Mouse (Mus musculus): ENCODE results near the gene Gm45785. TPM values are rescaled to one million over a fixed set of nuclear protein-coding genes. Genes with fewer than 3 reads are reported as not detected.

The Gm45785 gene
- total and polyA plus RNA-seq, 3 experiments: not detected

DNA sequence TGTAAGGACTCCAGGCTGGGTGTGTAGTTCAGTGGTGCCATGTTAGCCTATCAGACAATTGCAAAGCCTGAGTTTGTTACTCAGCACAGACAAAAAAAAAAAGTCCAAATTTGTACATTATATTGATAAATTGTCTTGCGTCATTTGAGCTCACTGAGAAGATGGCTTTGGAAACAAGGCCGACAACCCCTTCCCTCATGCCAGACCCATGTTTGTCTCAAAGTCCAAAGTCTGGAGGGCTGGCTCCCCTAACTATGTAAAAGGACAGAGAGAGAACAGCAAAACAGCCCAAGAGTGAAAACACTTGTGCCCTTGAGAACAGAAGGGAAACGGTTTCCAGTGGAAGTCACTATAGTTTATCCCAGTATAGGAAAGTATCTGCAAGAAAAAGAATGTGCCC, 24.3 kb upstream of the Gm45785 start:
- H3K9me3 ChIP-seq (replicated peaks; ENCODE audit: insufficient read depth, low read length): no peaks in the 10 kb centered on the region
- H3K27ac ChIP-seq (ENCODE audit: control insufficient read depth, low read depth, low read length): no peak overlapping the region
- H3K4me1 ChIP-seq (ENCODE audit: control insufficient read depth in 1 of 2, insufficient read depth in 2 of 2, low read length in 2 of 2): peaks cover 0 to 14% of the 10 kb centered on the region in 2 experiments; a peak in 3 of 4 replicates
- peaks cover 0 to 18% of the 10 kb centered on the region in 2 experiments; a peak in 2 of 4 replicates for H3K36me3 ChIP-seq (ENCODE audit: control insufficient read depth in 1 of 2, insufficient read depth in 2 of 2, low read length in 2 of 2)
- no peak for DNase-seq (ENCODE audit: low read depth, low spot score)
- TF ChIP-seq MAZ (IDR thresholded peaks at IDR 0.05; ENCODE audit: low read depth, low read length) (no peak), POLR2A (IDR thresholded peaks at IDR 0.05; ENCODE audit: control insufficient read depth in 1 of 2, insufficient read depth in 1 of 2, low read depth in 1 of 2, low read length in 2 of 2, poor library complexity in 1 of 2) (no peak), NRF1 (IDR thresholded peaks at IDR 0.05; ENCODE audit: insufficient read depth, low read depth, low read length, poor library complexity, severe bottlenecking) (no peak), POLR2AphosphoS2 (IDR thresholded peaks at IDR 0.05; ENCODE audit: low read length) (no peak)
- H3K9ac ChIP-seq (ENCODE audit: control insufficient read depth, low read depth, low read length, poor library complexity, severe bottlenecking): no peak overlapping the region
- H3K4me3 ChIP-seq (ENCODE audit: control insufficient read depth in 1 of 2, insufficient read depth in 1 of 2, low read depth in 2 of 2, low read length in 2 of 2): no peak overlapping the region
- no peaks in the 10 kb centered on the region for H3K27me3 ChIP-seq (ENCODE audit: control insufficient read depth in 1 of 2, insufficient read depth in 2 of 2, low read length in 2 of 2)
- H3K79me2 ChIP-seq (ENCODE audit: control insufficient read depth, insufficient read depth, low read length, poor library complexity): peaks cover 15% of the 10 kb centered on the region

DNA sequence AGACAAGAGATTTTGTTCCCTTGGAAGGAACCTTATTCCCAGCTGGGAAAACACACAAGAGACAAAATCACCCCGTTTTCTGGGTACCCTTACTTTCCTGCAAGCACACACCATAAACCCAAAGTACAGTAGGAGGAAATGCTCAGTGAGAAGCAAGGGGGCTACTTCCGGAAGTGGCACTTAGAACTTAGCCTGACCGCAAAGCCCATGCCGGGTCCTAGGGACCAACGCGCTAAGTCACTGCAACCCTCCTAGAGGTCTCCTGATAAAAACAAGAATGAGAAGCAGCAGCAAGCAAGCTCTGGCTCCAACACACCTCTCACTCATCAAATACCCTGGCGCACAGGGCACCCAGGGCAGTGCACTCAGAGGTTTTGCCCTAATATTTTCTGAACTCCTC, 23.2 kb upstream of the Gm45785 start:
- Histone ChIP-seq H3K27me3 (ENCODE audit: control insufficient read depth in 1 of 2, insufficient read depth in 2 of 2, low read length in 2 of 2) (no peaks in the 10 kb centered on the region), H3K27ac (ENCODE audit: control insufficient read depth, low read depth, low read length) (no peak overlapping the region), H3K36me3 (ENCODE audit: control insufficient read depth in 1 of 2, insufficient read depth in 2 of 2, low read length in 2 of 2) (peaks cover 0 to 18% of the 10 kb centered on the region in 2 experiments; a peak in 2 of 4 replicates), H3K4me3 (ENCODE audit: control insufficient read depth in 1 of 2, insufficient read depth in 1 of 2, low read depth in 2 of 2, low read length in 2 of 2) (no peak overlapping the region), H3K9me3 (replicated peaks; ENCODE audit: insufficient read depth, low read length) (no peaks in the 10 kb centered on the region), H3K9ac (ENCODE audit: control insufficient read depth, low read depth, low read length, poor library complexity, severe bottlenecking) (no peak overlapping the region), H3K79me2 (ENCODE audit: control insufficient read depth, insufficient read depth, low read length, poor library complexity) (peaks cover 15% of the 10 kb centered on the region), H3K4me1 (ENCODE audit: control insufficient read depth in 1 of 2, insufficient read depth in 2 of 2, low read length in 2 of 2) (peaks cover 0 to 14% of the 10 kb centered on the region in 2 experiments; a peak in 3 of 4 replicates)
- DNase-seq (ENCODE audit: low read depth, low spot score): no peak
- TF ChIP-seq ZKSCAN1 (IDR thresholded peaks at IDR 0.05; ENCODE audit: low read depth, low read length): no peak
- no peak for TF ChIP-seq ETS1 (IDR thresholded peaks at IDR 0.05; ENCODE audit: low read depth, low read length)
- no peak for TF ChIP-seq HCFC1 (IDR thresholded peaks at IDR 0.05; ENCODE audit: low read depth, low read length)
- no peak for TF ChIP-seq USF1 (IDR thresholded peaks at IDR 0.05; ENCODE audit: low read depth, low read length)
- no peak for TF ChIP-seq MYB (IDR thresholded peaks at IDR 0.05; ENCODE audit: low read depth, low read length)
- TF ChIP-seq SIN3A (IDR thresholded peaks at IDR 0.05; ENCODE audit: low read length): no peak
- TF ChIP-seq MYC (IDR thresholded peaks at IDR 0.05; ENCODE audit: low read depth, low read length): no peak
- no peak for TF ChIP-seq POLR2AphosphoS5 (IDR thresholded peaks at IDR 0.05; ENCODE audit: borderline replicate concordance, low read depth, low read length)
- TF ChIP-seq CHD2 (IDR thresholded peaks at IDR 0.05; ENCODE audit: low read length): no peak
- no peak for TF ChIP-seq ZC3H11A (IDR thresholded peaks at IDR 0.05; ENCODE audit: low read depth, low read length)
- TF ChIP-seq ELF1 (IDR thresholded peaks at IDR 0.05; ENCODE audit: low read depth, low read length): no peak
- no peak for TF ChIP-seq MAX (IDR thresholded peaks at IDR 0.05; ENCODE audit: low read length)
- TF ChIP-seq TCF12 (IDR thresholded peaks at IDR 0.05; ENCODE audit: low read depth, low read length): no peak
- TF ChIP-seq EP300 (IDR thresholded peaks at IDR 0.05; ENCODE audit: low read depth in 1 of 2, low read length in 2 of 2): no peak
- TF ChIP-seq GABPA (IDR thresholded peaks at IDR 0.05; ENCODE audit: low read depth, low read length): no peak
- TF ChIP-seq RAD21 (IDR thresholded peaks at IDR 0.05; ENCODE audit: low read depth, low read length): no peak
- no peak for TF ChIP-seq TAL1 (IDR thresholded peaks at IDR 0.05; ENCODE audit: low read length)
- no peak for TF ChIP-seq E2F4 (IDR thresholded peaks at IDR 0.05; ENCODE audit: borderline replicate concordance, low read depth, low read length)
- no peak for TF ChIP-seq ZNF384 (IDR thresholded peaks at IDR 0.05; ENCODE audit: low read depth, low read length)

Measured in MEL (cell line).